Mouse (Mus musculus) G1E (cell line): Measurements from ENCODE around the gene Gpx2. TPM values are rescaled to one million over a fixed set of nuclear protein-coding genes. Genes with fewer than 3 reads are reported as not detected.
A peak's percentile ranks its signal among the peaks of the same experiment; 100 is the strongest.
"Not testable (repeated sequence)": the region's sequence is repeated elsewhere in the genome, so short reads cannot be mapped to it uniquely, and the experiment has no call there.

Experiments used
- ATAC-seq: 2 replicates; pipeline ENCODE4 v1.8.0; 2016; ENCODE audit warnings: mild to moderate bottlenecking; ENCODE audit not compliant: insufficient number of reproducible peaks, poor library complexity, low FRiP score, severe bottlenecking; ENCODE audit errors: extremely low read depth
- DNase-seq: peaks from one replicate; pipeline ENCODE4 v3.0.0; 2012; ENCODE audit warnings: low spot score
- H3K27me3 ChIP-seq: 2 replicates; pipeline ENCODE4 v1.6.1; 2012; ENCODE audit warnings: mild to moderate bottlenecking, low read length, inconsistent platforms; ENCODE audit not compliant: insufficient read depth
- H3K36me3 ChIP-seq: replicated peaks from 2 replicates; pipeline ENCODE3; 2012; ENCODE audit warnings: mild to moderate bottlenecking, inconsistent platforms
- H3K4me1 ChIP-seq: 2 replicates; pipeline ENCODE4 v1.6.1; 2012; ENCODE audit warnings: low read depth, low read length, inconsistent platforms, mixed read lengths; ENCODE audit not compliant: insufficient read depth
- H3K4me3 ChIP-seq: 2 replicates; pipeline ENCODE4 v1.5.1; 2012; ENCODE audit warnings: low read depth, mild to moderate bottlenecking, inconsistent platforms, low read length, moderate library complexity, mixed read lengths
- H3K9me3 ChIP-seq: replicated peaks from 2 replicates; pipeline ENCODE4 v1.6.1; 2012; ENCODE audit warnings: inconsistent platforms
- CTCF ChIP-seq: IDR thresholded peaks from 2 replicates; pipeline ENCODE4 v1.5.1; 2012; ENCODE audit warnings: low read depth, low read length, inconsistent platforms, mixed read lengths
- GATA1 ChIP-seq: IDR thresholded peaks from 2 replicates; pipeline ENCODE4 v1.6.1; 2012; ENCODE audit warnings: borderline replicate concordance, low read length, inconsistent platforms, mixed read lengths
- GATA2 ChIP-seq: IDR thresholded peaks from 2 replicates; pipeline ENCODE4 v1.6.1; 2012; ENCODE audit warnings: low read depth, low read length, inconsistent platforms, borderline replicate concordance
- POLR2AphosphoS5 ChIP-seq: IDR thresholded peaks from 2 replicates; pipeline ENCODE4 v1.6.1; 2012; ENCODE audit warnings: low read depth, low read length, inconsistent platforms; ENCODE audit not compliant: insufficient replicate concordance
- TAL1 ChIP-seq: conservative IDR thresholded peaks from 2 replicates; pipeline ENCODE4 v1.6.1; 2012; ENCODE audit warnings: low read depth, low read length, inconsistent platforms, mixed read lengths
- polyA plus RNA-seq: library from polyadenylated mRNA; stranded (reverse); fragments of >175 nt; gene quantifications from 2 replicates; pipeline ENCODE4 v1.2.3, GENCODE M21; 2012
- total RNA-seq, 2 experiments: library from RNA; stranded (forward) in 1 of 2; stranded (reverse) in 1 of 2; fragments of 200-1000 nt in 1 of 2; fragments of >200 nt in 1 of 2; fragmentation: Nextera tagmentation in 1 of 2; gene quantifications; 2 replicates each; pipeline ENCODE4 v1.2.3; 2014 to 2017

Gene Gpx2
- total and polyA plus RNA-seq, 3 experiments = 0.22 TPM; not detected in 2

DNA sequence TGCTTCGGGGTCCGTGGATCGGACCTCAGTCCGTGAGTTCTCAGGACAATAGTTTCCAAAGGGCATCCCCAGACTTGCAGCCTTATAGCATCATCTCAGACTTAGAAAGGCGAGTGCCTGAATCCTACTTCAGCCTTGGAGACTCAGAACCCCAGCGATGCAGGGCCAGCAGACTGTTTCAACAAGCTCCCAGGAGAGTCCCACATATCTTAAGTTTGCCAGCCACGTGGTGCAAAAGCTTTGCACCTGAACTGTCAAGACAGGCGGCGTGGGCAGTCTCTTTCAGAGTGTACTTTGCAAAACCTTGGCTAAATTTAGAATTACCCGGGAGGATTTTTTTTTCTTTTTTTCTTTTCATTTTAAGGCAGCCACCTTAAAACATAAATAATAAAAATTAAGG is 12.4 kb upstream of the Gpx2 start:
- Histone ChIP-seq H3K36me3 (no peaks in the 10 kb centered on the region), H3K27me3 (peaks cover 72% of the 10 kb centered on the region), H3K4me3 (no peak overlapping the region), H3K9me3 (no peaks in the 10 kb centered on the region), H3K4me1 (0 out of 2 replicates have a peak, but pooled peaks cover 2% of the 10 kb centered on the region)
- DNase-seq (no peak), ATAC-seq (no peak)
- TF ChIP-seq GATA2 = no peak
- TF ChIP-seq CTCF = no peak
- no peak for TF ChIP-seq POLR2AphosphoS5
- TF ChIP-seq GATA1 = no peak
- TF ChIP-seq TAL1 = no peak

DNA sequence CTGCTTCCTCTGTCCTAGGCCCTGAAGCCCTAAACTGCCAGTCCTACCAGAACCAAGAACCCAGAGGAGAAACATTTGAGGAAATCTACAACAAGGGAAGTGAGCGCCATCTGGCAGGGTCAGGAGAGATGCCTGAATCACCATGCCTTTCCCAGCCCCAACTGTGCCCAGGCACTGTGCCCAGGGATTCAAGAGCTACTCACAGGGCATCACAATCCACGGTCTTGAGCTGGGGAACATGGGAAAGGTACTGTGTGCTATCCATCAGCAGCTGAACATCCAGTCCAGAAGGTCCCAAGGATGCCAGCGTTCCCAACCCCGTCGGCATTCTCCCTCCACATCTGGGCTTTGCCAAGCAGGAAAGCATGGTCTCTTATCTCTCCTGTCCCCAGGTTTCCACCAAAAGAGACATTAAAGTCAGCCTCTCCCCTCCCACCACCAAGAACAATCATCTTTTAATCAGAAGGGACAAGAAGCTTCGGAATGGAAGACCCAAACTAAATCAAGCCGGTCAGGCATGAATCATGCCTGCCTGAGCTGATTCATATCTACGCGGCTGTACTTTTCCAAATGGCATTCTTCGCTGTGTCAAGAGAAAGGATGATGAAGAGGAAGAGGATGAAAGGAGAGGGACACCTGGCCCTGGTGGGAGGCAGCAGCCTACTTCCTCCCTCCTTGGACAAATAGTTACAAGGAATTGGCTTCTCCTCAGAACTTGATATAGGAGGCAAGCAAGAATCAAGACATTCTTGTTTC is 9.9 kb upstream of the Gpx2 start:
- ATAC-seq = no peak
- H3K9me3 ChIP-seq = no peaks in the 10 kb centered on the region
- no peaks in the 10 kb centered on the region for H3K36me3 ChIP-seq
- H3K4me3 ChIP-seq = no peak overlapping the region
- TF ChIP-seq GATA1 (no peak), GATA2 (no peak), TAL1 (no peak), CTCF (no peak), POLR2AphosphoS5 (no peak)
- H3K4me1 ChIP-seq = 0 out of 2 replicates have a peak, but pooled peaks cover 2% of the 10 kb centered on the region
- peaks cover 77% of the 10 kb centered on the region for H3K27me3 ChIP-seq
- no peak for DNase-seq

DNA sequence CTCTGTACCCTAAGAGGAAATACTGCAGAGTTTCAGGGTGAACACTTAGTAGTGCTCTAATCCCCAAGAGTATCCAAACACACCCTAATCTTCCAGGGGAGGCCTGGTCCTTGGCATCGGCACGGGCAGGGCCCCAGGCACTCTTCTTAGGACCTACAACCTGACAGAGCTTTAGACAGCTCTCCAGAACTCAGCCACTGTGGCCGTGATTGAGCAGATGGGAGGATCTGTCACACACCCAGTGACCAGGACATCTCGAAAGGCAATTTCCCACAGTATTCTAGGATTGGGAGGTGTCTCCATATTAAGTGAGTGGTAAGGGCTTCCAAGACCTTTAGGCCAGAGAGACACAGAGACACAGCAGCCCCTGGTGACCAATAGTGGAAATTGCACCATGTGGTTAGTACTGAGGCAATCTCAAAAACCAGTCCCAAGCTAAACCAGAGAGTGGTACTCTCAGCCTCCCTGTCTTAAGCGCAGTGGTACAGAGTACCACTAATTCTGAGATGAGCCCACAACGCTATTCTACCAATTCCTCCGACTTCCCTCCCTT is 8.4 kb upstream of the Gpx2 start:
- H3K9me3 ChIP-seq = no peaks in the 10 kb centered on the region
- DNase-seq (peak; percentile 59), ATAC-seq (0 out of 2 replicates have a peak, but pooled peaks have one; percentile 40)
- no peak overlapping the region for H3K4me3 ChIP-seq
- H3K4me1 ChIP-seq = peaks cover 9% of the 10 kb centered on the region; the same call in 1 of the 2 replicates
- H3K27me3 ChIP-seq = peaks cover 83% of the 10 kb centered on the region
- no peaks in the 10 kb centered on the region for H3K36me3 ChIP-seq
- TF ChIP-seq CTCF (peak; percentile 92), TAL1 (no peak)

DNA sequence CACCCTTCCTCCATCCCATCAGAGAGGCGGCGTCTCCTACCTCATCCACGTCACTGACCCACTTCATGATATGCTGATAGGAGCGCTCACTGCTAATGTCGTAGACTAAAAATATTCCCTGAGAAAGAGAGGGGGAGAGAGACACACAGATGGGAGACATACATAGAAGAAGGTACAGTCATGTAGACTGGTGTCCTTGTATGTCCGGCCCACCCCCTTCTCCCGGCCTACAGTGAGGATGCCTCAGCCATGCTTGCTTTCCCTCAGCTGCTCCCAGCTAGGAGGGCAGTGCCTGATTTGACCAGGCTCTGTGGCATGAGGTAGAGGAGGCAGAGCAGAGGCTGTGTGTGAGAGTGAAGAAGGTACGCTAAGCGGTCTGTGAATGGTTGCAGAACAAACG is 7.7 kb upstream of the Gpx2 start:
- H3K9me3 ChIP-seq = no peaks in the 10 kb centered on the region
- DNase-seq (no peak), ATAC-seq (no peak)
- H3K27me3 ChIP-seq = peaks cover 87% of the 10 kb centered on the region
- no peak overlapping the region for H3K4me3 ChIP-seq
- no peak for TF ChIP-seq TAL1
- no peak for TF ChIP-seq POLR2AphosphoS5
- no peak for TF ChIP-seq GATA1
- no peak for TF ChIP-seq CTCF
- H3K36me3 ChIP-seq = no peaks in the 10 kb centered on the region
- H3K4me1 ChIP-seq = peaks cover 9% of the 10 kb centered on the region; the same call in 1 of the 2 replicates

GRCm38 (mm10) chr12:76798008-76798720 is 2.8 kb upstream of the Gpx2 start:
- TF ChIP-seq GATA1 = no peak
- TF ChIP-seq TAL1 = no peak
- no peak for TF ChIP-seq GATA2
- no peak for TF ChIP-seq CTCF
- TF ChIP-seq POLR2AphosphoS5 = no peak
- Histone ChIP-seq H3K4me1 (peaks cover 16% of the 10 kb centered on the region), H3K36me3 (no peaks in the 10 kb centered on the region), H3K4me3 (no peak overlapping the region), H3K27me3 (peaks cover 92% of the 10 kb centered on the region), H3K9me3 (no peaks in the 10 kb centered on the region)
- ATAC-seq = no peak
- no peak for DNase-seq

- ATAC-seq (no peak), DNase-seq (no peak)
- Histone ChIP-seq H3K4me3 (no peak overlapping the region), H3K27me3 (peaks cover 92% of the 10 kb centered on the region), H3K9me3 (no peaks in the 10 kb centered on the region), H3K4me1 (peaks cover 16% of the 10 kb centered on the region), H3K36me3 (no peaks in the 10 kb centered on the region)
- TF ChIP-seq CTCF (no peak), TAL1 (no peak), POLR2AphosphoS5 (no peak), GATA1 (no peak), GATA2 (no peak)
Observed at GRCm38 (mm10) chr12:76796938-76797539, 1.7 kb upstream of the Gpx2 start.

- H3K4me1 ChIP-seq, ATAC-seq, H3K9me3 ChIP-seq, H3K36me3 ChIP-seq, DNase-seq, H3K4me3 ChIP-seq: not testable (repeated sequence)
- peaks cover 79% of the 10 kb centered on the region for H3K27me3 ChIP-seq
Observed at GRCm38 (mm10) chr12:76792540-76792939, 2.8 kb downstream of the Gpx2 start.
